Mouse (Mus musculus): ENCODE measurements at regions not wholly inside any gene's neighbourhood (a gene's known extent, or its start where the extent isn't known, plus 50 kb on each side); places are given as distances from the start of the nearest gene placed in this dataset.

DNA sequence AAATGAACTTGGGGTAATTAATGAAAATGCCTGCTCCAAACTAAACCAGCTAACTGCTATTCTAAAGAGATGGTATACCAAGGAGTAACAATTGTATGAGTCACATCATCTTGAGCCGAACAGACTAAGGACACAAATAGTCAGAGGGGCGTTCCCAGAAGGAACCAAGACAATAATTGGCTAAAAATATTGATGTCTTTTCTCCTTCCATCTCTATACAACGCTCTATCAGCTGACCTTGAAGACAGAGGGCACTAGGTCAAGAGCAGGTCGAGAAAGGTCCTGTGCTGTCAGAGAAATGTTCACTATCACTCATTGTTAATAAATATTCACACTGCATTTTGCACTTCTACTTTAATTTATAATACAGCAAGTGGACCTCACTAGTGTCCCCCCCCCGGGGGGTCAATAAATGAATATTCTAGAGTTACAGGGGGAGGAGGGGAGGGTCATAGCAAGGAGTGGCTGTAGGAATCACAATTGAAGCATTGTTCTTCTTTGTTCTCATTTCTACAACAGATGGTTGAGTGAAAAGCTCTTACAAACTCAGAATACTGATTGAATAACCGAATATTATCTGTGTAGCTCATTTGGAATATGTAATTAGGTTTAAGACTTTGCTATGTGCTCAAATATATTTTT is 851.5 kb downstream of the D3Ertd751e start:
- DNase-seq, result no peak

DNA sequence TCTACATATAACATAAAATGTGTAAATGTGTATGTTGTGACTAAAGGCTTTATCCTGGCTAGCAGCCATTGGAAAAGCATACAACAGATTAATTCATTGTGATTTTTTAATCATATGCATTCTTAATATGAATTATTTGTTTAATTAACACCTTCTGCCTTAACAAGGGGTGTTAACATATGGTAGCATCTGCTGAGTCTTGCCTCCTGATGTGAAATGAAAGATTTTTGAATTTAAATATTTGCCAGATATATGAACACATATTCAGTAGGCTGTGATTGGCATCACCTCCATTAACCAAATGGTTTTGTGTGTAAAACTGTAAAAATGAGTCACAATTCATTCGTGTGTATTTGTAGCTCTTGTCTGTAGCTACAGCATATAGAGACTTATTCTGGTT is 854.3 kb downstream of the D3Ertd751e start:
- DNase-seq, result no peak
